Mouse (Mus musculus): ENCODE results near the gene Tmem268. TPM values are rescaled to one million over a fixed set of nuclear protein-coding genes. Genes with fewer than 3 reads are reported as not detected.

Gene Tmem268
- polyA plus RNA-seq, 1 experiment from 2014 or later: 4.7 TPM

DNA sequence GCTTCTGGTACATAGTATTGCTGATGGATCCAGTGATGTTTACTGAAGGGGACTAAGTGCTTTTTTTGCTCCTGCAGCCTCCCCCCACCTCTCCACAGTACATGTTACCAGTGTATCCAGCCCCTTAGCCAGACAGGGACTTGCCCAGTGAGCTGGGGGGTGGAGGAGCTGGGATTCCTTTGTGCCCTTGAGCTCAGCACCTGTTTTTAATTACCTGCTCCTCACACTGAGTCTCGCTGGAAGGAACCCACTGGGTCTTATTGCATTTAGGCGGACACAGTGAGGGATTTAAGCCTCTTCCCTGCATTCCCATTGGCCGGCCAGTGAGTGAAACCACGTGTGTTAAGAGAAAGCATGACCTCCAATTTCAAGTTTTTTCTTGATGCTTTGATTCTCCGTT, 24.0 kb downstream of the Tmem268 start:
- H3K9me3 ChIP-seq: no peaks in the 10 kb centered on the region

DNA sequence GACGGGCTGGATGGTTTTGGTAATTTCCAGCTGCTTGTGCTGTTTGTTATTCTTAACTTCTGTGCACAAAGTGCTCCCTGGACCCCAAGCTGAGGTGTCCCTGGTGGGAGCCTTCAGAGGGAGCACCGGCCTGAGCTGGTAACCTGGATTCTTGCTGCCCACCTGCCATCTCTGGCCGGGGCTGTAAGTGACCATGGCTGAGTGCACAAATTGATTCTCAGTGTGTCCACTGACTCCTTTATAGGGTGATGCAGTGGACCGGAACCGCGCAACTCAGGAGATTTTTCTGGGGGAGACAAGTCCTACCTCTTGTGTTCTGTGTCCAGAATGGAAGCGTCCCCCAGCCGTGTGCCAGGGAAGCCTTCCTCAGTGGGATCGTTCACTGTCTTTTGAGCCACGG, 26.6 kb downstream of the Tmem268 start:
- Histone ChIP-seq H3K9me3 (no peaks in the 10 kb centered on the region), H3K4me1 (peaks cover 2% of the 10 kb centered on the region), H3K27me3 (replicated peaks) (no peaks in the 10 kb centered on the region), H3K4me3 (no peak overlapping the region), H3K36me3 (replicated peaks) (no peaks in the 10 kb centered on the region), H3K4me2 (no peak overlapping the region), H3K27ac (no peak overlapping the region), H3K9ac (no peak overlapping the region)
- no peak for ATAC-seq (replicated peaks)
- WGBS: 73% methylated on average over 10 of the region's 10 CpGs

More for the DNA sequence above, 24.0 kb downstream of the Tmem268 start:
- H3K4me1 ChIP-seq: peaks cover 9% of the 10 kb centered on the region
- H3K4me2 ChIP-seq: no peak overlapping the region
- no peaks in the 10 kb centered on the region for H3K27me3 ChIP-seq (replicated peaks)
- H3K4me3 ChIP-seq: no peak overlapping the region
- 60% methylated on average over 5 of the region's 5 CpGs for WGBS
- H3K9ac ChIP-seq: no peak overlapping the region
- no peak for ATAC-seq (replicated peaks)
- no peak overlapping the region for H3K27ac ChIP-seq
- H3K36me3 ChIP-seq (replicated peaks): no peaks in the 10 kb centered on the region

DNA sequence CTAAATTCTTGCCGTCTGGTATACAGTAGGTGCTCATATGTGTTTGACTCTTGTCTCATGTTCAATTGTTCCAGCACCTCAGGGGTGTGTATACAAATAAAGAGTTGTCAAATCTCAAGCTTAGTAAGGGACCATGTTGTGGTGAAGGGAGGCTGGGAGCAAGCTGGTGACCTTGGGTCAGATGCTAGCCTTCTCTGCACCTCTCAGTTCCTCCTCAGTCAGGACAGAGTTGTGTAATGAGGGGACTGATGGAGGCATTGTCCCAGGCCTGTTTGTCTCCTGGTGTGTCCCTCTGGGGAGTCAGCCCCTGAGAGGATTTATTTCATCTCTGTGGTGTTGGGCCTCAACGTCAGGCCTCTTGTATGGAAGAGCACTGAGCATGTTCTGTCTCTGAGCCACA, 27.7 kb downstream of the Tmem268 start:
- H3K9ac ChIP-seq: no peak overlapping the region
- no peak overlapping the region for H3K27ac ChIP-seq
- H3K4me1 ChIP-seq: no peaks in the 10 kb centered on the region
- H3K4me2 ChIP-seq: no peak overlapping the region
- 78% methylated on average over 2 of the region's 2 CpGs for WGBS
- H3K27me3 ChIP-seq (replicated peaks): no peaks in the 10 kb centered on the region
- no peaks in the 10 kb centered on the region for H3K36me3 ChIP-seq (replicated peaks)
- no peak for ATAC-seq (replicated peaks)
- H3K9me3 ChIP-seq: no peaks in the 10 kb centered on the region
- no peak overlapping the region for H3K4me3 ChIP-seq

DNA sequence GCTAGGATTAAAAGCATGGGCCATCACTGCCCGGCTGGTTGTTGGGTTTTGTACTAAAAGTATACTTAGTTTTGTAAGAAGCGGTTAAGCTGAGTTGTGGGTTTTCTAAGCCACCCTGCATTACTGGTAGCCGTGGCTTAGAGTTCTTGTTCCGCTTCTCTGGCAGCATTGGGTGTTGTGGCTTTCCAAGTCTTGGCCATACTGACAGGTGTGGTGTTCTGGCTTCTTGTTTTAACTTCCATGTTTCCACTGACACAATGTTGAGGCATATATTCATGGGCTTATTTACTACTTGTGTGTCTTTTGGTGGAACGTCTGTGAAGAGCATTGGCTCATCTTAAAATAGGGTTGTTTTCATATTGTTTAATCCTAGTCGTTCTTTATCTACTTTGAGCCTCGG, 31.4 kb downstream of the Tmem268 start:
- Histone ChIP-seq H3K9me3 (no peaks in the 10 kb centered on the region), H3K36me3 (replicated peaks) (no peaks in the 10 kb centered on the region), H3K4me1 (no peaks in the 10 kb centered on the region), H3K4me2 (no peak overlapping the region), H3K27ac (no peak overlapping the region), H3K27me3 (replicated peaks) (no peaks in the 10 kb centered on the region), H3K9ac (no peak overlapping the region), H3K4me3 (no peak overlapping the region)
- no peak for ATAC-seq (replicated peaks)
- 90% methylated on average over 7 of the region's 7 CpGs for WGBS

DNA sequence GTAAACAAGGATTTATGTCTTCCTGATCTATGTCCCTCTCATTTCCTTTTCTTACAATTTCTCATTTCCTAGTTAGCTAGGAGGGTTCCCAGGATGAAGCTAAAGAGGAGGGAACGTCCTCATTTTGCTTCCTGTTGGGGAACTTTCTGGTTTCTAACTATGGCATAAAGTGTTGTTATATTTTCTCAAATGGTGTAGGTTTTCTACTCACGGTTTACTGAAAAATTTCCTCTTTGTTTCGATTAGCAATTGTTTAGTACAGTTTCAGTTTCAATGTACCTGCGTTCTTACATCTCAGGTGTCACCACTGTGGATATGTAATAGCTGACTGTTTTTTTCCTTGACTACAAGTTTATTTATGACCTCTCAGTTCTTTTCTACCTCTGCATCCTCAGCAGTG, 32.0 kb downstream of the Tmem268 start:
- no peak overlapping the region for H3K4me3 ChIP-seq
- H3K36me3 ChIP-seq (replicated peaks): no peaks in the 10 kb centered on the region
- no peaks in the 10 kb centered on the region for H3K27me3 ChIP-seq (replicated peaks)
- no peaks in the 10 kb centered on the region for H3K9me3 ChIP-seq
- H3K9ac ChIP-seq: no peak overlapping the region
- no peak for ATAC-seq (replicated peaks)
- H3K4me2 ChIP-seq: no peak overlapping the region
- H3K27ac ChIP-seq: no peak overlapping the region
- WGBS: 87% methylated on average over 4 of the region's 4 CpGs
- no peaks in the 10 kb centered on the region for H3K4me1 ChIP-seq

DNA sequence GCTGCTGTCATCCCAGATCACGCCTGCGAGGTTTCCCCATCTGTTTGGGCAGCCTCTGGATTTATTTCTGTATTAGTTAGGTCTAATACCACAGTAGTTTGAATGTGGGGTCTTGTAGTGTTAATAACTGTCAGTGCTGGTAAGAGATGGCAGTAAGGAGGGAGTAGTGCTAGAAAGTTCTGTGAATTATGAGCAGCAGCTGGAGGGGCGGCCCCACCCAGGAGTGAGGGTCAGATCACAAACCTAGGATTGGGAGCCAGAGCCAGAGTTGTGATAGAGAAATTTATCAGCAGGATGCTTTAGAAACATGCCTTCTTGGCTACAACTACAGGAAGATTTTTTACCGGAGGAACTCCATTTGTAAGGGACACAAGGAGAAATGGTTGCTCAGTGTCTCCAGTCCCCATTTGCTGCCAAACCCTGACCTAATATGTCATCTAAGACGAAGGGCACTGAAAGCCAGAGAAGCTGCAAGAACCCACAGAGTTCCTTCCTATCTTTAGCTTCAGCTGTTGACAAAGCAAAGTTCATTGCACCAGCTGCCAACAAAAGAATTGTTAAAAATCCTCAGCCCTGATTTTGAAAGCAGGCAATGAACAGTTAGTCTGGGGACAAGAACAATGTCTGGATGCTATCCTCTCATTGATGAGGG, 36.0 kb downstream of the Tmem268 start:
- H3K9ac ChIP-seq: no peak overlapping the region
- WGBS: 75% methylated on average over 5 of the region's 5 CpGs
- no peak overlapping the region for H3K4me3 ChIP-seq
- no peak overlapping the region for H3K4me2 ChIP-seq
- H3K27ac ChIP-seq: no peak overlapping the region
- no peaks in the 10 kb centered on the region for H3K27me3 ChIP-seq (replicated peaks)
- H3K36me3 ChIP-seq (replicated peaks): no peaks in the 10 kb centered on the region
- ATAC-seq (replicated peaks): no peak
- H3K9me3 ChIP-seq: no peaks in the 10 kb centered on the region
- no peaks in the 10 kb centered on the region for H3K4me1 ChIP-seq

DNA sequence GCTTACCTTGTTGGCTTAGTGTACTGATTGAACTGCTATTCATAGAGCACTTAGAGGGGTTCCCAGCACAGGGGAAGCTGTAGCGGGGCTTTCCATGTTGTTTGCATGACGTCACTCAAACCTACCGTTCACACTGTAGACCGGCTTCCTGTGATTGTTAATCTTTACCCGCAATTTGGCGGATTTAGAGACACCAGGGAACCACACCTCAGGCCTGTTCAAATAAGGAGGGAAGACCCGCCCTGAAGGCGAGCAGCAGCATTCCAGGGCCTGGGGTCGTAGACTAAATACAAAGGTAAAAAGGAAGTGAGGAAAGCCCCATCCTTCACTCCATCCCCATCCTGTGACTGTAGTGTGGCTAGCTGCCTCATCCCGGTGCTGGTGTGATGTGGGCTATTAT, 36.7 kb downstream of the Tmem268 start:
- no peak overlapping the region for H3K9ac ChIP-seq
- no peak overlapping the region for H3K27ac ChIP-seq
- H3K4me3 ChIP-seq: no peak overlapping the region
- no peaks in the 10 kb centered on the region for H3K9me3 ChIP-seq
- WGBS: 84% methylated on average over 10 of the region's 10 CpGs
- H3K27me3 ChIP-seq (replicated peaks): no peaks in the 10 kb centered on the region
- no peaks in the 10 kb centered on the region for H3K4me1 ChIP-seq
- ATAC-seq (replicated peaks): no peak
- H3K36me3 ChIP-seq (replicated peaks): no peaks in the 10 kb centered on the region
- no peak overlapping the region for H3K4me2 ChIP-seq

DNA sequence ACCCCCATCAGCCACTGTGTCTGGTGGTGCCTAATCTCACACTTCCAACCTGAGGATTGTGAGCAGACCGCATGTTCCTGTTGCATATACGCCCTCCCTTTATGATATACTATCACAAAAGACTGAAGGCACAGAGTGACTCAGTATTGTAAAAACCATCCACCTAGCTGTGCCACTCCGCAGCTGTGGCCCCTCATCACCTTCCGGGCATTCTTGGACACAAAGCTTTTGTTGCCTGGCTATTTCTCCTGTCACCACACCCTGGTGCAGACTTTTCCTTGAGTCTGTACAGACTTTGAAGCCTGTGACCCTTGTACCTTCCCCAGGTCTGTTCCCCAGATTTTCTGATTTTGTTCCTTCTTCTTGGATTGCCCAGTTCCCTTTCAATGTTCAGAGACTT, 37.4 kb downstream of the Tmem268 start:
- no peak for ATAC-seq (replicated peaks)
- Histone ChIP-seq H3K4me3 (no peak overlapping the region), H3K27me3 (replicated peaks) (no peaks in the 10 kb centered on the region), H3K9ac (no peak overlapping the region), H3K9me3 (no peaks in the 10 kb centered on the region), H3K4me2 (no peak overlapping the region), H3K4me1 (no peaks in the 10 kb centered on the region), H3K27ac (no peak overlapping the region), H3K36me3 (replicated peaks) (no peaks in the 10 kb centered on the region)
- 96% methylated on average over 4 of the region's 4 CpGs for WGBS

DNA sequence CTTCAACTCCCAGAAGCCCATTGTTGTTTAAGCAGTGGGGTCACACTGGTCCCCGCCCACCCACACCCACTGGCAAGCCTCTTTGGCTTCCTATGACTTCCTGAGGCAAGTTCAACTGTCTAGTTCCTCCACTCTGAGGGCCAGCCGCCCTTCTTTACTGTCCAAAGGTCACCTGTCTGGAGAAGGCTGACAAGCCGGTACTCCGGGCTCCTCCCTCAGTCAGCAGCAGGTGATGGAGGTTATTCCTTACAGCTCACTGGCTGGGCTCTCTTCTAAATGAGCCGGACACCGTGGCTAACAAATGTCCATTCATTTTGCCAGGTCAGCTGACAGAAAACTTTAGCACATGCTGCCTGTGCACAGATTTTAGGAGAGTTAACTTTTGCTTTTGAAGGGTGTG, 42.2 kb downstream of the Tmem268 start:
- Histone ChIP-seq H3K9ac (no peak overlapping the region), H3K27ac (no peak overlapping the region), H3K4me3 (no peak overlapping the region), H3K4me2 (no peak overlapping the region), H3K4me1 (no peaks in the 10 kb centered on the region), H3K27me3 (replicated peaks) (no peaks in the 10 kb centered on the region), H3K36me3 (replicated peaks) (no peaks in the 10 kb centered on the region), H3K9me3 (no peaks in the 10 kb centered on the region)
- ATAC-seq (replicated peaks): no peak
- 86% methylated on average over 6 of the region's 6 CpGs for WGBS

DNA sequence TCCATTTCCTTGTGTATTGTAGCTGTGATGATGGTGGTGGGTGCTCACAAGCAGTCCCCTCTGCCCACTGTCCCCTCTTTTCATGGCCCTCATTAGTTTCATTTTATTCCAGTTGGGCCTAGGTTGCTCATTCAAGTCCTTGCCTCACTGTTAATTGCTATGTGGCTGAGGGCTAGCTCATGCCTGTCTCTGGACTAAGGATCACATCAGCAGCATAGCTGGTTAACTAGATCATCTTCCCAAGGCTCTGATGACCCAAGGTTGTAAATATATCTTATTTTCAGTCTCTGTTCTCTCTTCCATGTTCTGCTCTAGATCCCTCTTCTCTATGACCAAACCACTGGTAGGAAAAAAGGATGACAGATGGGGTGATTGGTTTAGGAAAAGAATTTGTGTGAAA, 42.7 kb downstream of the Tmem268 start:
- Histone ChIP-seq H3K9ac (no peak overlapping the region), H3K4me1 (no peaks in the 10 kb centered on the region), H3K27ac (no peak overlapping the region), H3K9me3 (no peaks in the 10 kb centered on the region), H3K4me2 (no peak overlapping the region), H3K27me3 (replicated peaks) (no peaks in the 10 kb centered on the region), H3K4me3 (no peak overlapping the region), H3K36me3 (replicated peaks) (no peaks in the 10 kb centered on the region)
- ATAC-seq (replicated peaks): no peak

DNA sequence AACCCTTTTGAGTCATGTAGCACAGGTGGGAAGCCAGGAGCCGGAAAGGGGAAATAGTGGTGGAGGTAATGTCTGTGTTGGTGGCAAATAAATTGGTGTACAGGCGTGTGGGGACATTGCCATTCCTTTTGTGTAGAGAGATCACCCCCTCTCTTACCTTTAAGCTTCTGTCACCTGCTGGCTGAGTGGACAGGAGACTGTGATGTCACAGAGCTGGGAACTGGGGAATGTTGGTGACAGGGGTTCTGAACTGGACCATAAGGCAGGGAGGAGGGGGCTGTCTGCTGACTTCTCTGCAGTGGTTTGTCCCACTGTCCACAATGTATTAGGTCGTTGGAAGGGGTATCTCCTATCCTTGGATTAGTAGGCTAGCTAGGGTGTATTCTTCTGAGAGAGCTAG, 46.4 kb downstream of the Tmem268 start, which contains the start of gene Gm11213:
Gene Gm11213 (minus strand): TSS at position 317 of the 400 bp plus-strand sequence.
- Histone ChIP-seq H3K9me3 (no peaks in the 10 kb centered on the region), H3K4me3 (no peak within 1 kb of the TSS), H3K27ac (no peak within 1 kb of the TSS), H3K36me3 (replicated peaks) (no peaks in the 10 kb centered on the region), H3K4me1 (no peaks in the 10 kb centered on the region), H3K4me2 (no peak within 1 kb of the TSS), H3K27me3 (replicated peaks) (no peaks in the 10 kb centered on the region), H3K9ac (no peak within 1 kb of the TSS)
- WGBS: 76% methylated on average over 3 of the region's 3 CpGs
- ATAC-seq (replicated peaks): no peak

DNA sequence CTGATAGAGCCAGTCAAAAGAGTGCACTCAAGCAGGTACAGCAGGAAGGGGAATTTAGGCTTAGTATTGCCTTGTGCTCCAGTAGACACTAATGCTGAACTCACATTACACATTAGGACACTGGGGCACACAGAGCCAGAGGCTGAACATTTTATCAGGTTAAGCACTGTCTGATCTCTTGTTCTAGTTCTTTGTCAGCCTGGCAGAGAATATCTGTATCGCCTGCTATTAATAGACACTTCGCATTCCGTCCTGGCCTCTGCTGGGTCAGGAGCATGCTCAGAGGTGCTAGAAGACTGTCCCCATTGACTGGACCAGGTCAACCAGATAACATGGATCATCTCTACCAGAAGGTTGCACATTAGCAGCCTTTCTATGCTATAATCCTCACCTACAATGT, 47.0 kb downstream of the Tmem268 start:
- Histone ChIP-seq H3K27me3 (replicated peaks) (no peaks in the 10 kb centered on the region), H3K4me3 (no peak overlapping the region), H3K9ac (no peak overlapping the region), H3K4me2 (no peak overlapping the region), H3K27ac (no peak overlapping the region), H3K9me3 (no peaks in the 10 kb centered on the region), H3K4me1 (no peaks in the 10 kb centered on the region), H3K36me3 (replicated peaks) (no peaks in the 10 kb centered on the region)
- WGBS: 93% methylated on average over 3 of the region's 3 CpGs
- no peak for ATAC-seq (replicated peaks)

DNA sequence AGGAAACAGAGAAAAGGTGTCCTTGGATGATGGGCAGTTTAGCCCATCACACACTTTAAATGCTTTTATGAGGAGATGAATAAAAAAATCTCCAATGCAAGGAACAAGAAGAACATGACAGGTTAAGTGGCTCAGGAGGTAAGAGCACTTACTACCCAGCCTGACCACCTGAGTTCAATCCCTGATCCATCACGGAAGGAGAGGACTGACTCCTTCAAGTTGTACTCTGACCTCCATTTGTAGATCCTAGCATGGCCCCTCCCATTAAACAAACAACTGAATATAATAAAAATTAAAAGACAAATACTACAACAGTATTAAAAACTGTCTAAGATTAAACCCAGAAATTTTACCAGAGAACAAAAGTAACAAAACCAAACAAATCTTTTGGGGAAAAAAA, 47.4 kb downstream of the Tmem268 start:
- 83% methylated on average over 1 of the region's 1 CpGs for WGBS
- H3K9me3 ChIP-seq: no peaks in the 10 kb centered on the region
- ATAC-seq (replicated peaks): no peak
- H3K4me3 ChIP-seq: no peak overlapping the region
- H3K9ac ChIP-seq: no peak overlapping the region
- H3K27me3 ChIP-seq (replicated peaks): no peaks in the 10 kb centered on the region
- no peaks in the 10 kb centered on the region for H3K36me3 ChIP-seq (replicated peaks)
- H3K4me2 ChIP-seq: no peak overlapping the region
- no peaks in the 10 kb centered on the region for H3K4me1 ChIP-seq
- H3K27ac ChIP-seq: no peak overlapping the region

All from midbrain, embryonic 15.5 days (tissue).